Mouse (Mus musculus) bone marrow, adult 2 months (tissue): ENCODE data around the gene Caskin2. TPM values are rescaled to one million over a fixed set of nuclear protein-coding genes. Genes with fewer than 3 reads are reported as not detected.

ENCODE experiments used
- H3K27ac ChIP-seq: fragments of 200-500 bp; 2 replicates; pipeline ENCODE4 v1.5.1; 2012; ENCODE audit warnings: low read depth, mild to moderate bottlenecking, control low read depth, inconsistent platforms, low read length; ENCODE audit not compliant: control insufficient read depth, poor library complexity, insufficient read depth
- H3K4me1 ChIP-seq: fragments of 200-500 bp; 2 replicates; pipeline ENCODE4 v1.6.1; 2011; ENCODE audit warnings: low read length; ENCODE audit not compliant: control insufficient read depth, insufficient read depth
- H3K4me3 ChIP-seq: fragments of 200-500 bp; replicated peaks from 2 replicates; pipeline ENCODE3; 2011; ENCODE audit warnings: mild to moderate bottlenecking, low read depth, low read length, control low read depth; ENCODE audit not compliant: control insufficient read depth
- CTCF ChIP-seq: fragments of 200-500 bp; IDR thresholded peaks from 2 replicates; pipeline ENCODE4 v1.5.1; 2011; ENCODE audit warnings: low read length, control low read depth; ENCODE audit not compliant: control insufficient read depth, insufficient read depth
- POLR2A ChIP-seq: fragments of 200-500 bp; IDR thresholded peaks from 2 replicates; pipeline ENCODE4 v1.6.1; 2011; ENCODE audit warnings: low read depth, mild to moderate bottlenecking, control low read depth, low read length, borderline replicate concordance; ENCODE audit not compliant: control insufficient read depth
- WGBS: fragments of 180-500 bp; shearing (Covaris S2); methylation state at CpG from one replicate; pipeline ENCODE4 v1.1.7; 2018; 5-methylcytosine and 5-hydroxymethylcytosine counted together
- polyA plus RNA-seq: library from polyadenylated mRNA; stranded (reverse); fragments of >200 nt; gene quantifications from 2 replicates; pipeline ENCODE4 v1.2.4, GENCODE M21; 2011; ENCODE audit warnings: low replicate concordance; ENCODE audit not compliant: missing spikeins, insufficient read depth, insufficient read length

The Caskin2 gene
- polyA plus RNA-seq, 1 experiment = 6.7 TPM

DNA sequence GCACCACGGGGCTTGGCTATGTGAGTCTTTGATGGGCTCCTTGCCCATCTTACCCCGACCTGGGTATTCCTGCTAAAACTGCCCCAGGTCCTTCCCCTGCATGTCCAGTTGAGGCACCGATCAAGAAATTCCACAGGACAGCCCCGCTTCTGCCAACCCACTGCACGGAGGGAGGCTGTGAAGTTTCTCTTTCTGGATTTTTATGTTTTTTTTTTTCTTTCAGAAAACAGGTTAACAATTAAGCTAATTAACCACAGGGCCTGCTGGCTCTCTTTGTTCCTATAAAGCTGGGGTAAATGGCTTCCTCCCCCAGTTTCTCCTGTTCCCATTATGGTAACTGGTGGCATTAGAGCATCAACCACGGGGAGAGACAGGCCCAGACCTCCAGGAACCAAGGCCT, 20.6 kb upstream of the Caskin2 start:
- WGBS = 77% methylated on average over 6 of the region's 6 CpGs
- TF ChIP-seq CTCF (no peak), POLR2A (no peak)
- no peaks in the 10 kb centered on the region for H3K4me1 ChIP-seq

DNA sequence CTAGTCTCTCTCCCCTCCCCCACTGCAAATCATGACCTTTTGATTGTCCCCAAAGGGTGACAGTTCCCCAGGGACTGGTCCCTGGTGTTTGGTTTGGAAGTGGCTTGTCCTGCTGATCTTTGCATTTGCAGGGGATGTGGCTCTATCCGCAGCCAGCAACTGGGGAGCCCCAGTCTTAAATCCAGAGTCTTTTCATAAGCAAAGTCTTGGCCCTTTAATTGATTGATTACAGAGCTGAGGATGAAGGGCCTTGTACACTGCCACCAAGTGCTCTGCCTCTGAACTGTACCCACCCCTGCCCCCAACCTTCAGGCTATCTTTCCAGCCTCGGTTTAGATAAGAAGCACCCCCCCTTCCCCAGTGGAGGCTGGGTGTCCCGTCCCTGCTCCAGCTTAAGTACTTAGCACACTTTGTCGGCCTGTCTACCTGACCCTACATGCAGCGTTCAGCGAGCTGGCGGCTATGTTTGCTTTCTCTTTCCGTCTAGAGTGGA, 19.6 kb upstream of the Caskin2 start:
- Histone ChIP-seq H3K4me1 (no peaks in the 10 kb centered on the region), H3K4me3 (no peak overlapping the region), H3K27ac (no peak overlapping the region)
- TF ChIP-seq CTCF (no peak), POLR2A (no peak)
- WGBS = 70% methylated on average over 8 of the region's 8 CpGs

More for the DNA sequence above, 20.6 kb upstream of the Caskin2 start:
- no peak overlapping the region for H3K4me3 ChIP-seq
- no peak overlapping the region for H3K27ac ChIP-seq

DNA sequence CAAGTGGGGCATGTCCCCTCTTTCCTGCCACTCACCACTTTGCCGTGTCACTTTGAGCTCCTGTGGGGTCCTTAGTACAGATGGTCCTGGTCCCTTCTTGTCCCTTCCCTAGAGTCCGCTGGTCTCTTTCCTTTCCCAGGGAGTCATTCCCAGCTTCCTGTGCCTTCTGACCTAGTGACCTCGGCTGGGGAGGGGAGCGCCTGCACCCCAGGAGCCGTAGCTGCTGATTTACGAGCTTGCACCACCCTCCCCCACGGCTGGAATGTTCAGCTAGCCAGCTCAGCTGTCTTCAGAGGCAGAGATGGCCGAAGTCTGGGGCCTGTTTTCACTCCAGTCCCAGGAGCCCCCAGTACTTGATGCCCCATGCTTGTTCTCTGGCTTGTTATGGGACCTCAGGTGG, 19.1 kb upstream of the Caskin2 start:
- no peaks in the 10 kb centered on the region for H3K4me1 ChIP-seq
- TF ChIP-seq POLR2A (no peak), CTCF (no peak)
- H3K27ac ChIP-seq = no peak overlapping the region
- WGBS = 78% methylated on average over 8 of the region's 8 CpGs
- no peak overlapping the region for H3K4me3 ChIP-seq

DNA sequence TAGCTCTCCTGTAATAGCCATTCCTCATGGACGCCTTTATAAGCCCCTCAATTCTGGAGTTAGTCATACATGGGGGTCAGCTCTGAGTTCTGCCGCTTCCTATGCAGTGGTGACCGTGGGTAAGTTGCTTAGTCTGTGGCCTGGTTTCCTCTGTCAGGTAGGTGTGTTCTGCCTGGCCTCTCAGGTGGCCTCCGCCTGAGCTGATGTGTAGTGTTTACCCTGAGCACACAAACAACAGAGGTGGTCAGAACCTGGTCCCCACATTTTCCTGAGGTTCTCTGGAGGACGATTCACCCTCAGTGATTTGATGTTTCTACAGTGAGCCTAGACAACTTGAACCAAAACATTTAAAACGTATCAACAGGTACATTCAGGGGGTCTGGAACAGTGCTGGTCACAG, 18.6 kb upstream of the Caskin2 start:
- 79% methylated on average over 6 of the region's 6 CpGs for WGBS
- no peak overlapping the region for H3K27ac ChIP-seq
- no peaks in the 10 kb centered on the region for H3K4me1 ChIP-seq
- no peak overlapping the region for H3K4me3 ChIP-seq
- no peak for TF ChIP-seq CTCF
- TF ChIP-seq POLR2A = no peak

DNA sequence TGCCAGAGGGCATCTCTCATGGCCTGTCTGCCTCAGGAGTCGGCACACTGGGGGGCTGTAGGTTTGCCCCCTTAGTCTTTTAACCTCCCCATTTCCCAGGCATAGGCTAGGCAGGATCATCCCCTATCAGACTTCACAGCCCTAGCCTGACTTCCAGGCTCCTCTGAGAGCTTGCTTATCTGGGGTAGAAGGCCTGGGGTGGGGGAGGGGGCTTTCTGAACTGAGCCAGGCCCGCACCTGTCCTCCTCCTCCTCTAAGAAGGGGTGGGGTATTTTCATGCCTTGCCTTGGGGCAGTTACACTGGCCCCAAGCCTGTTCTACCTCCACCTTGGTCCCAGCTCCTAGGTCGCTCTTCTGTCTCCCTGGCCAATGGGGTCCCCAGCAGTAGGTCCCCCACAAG, 18.1 kb upstream of the Caskin2 start:
- Histone ChIP-seq H3K4me3 (no peak overlapping the region), H3K27ac (no peak overlapping the region), H3K4me1 (no peaks in the 10 kb centered on the region)
- no peak for TF ChIP-seq POLR2A
- TF ChIP-seq CTCF = no peak
- WGBS = 79% methylated on average over 3 of the region's 3 CpGs

DNA sequence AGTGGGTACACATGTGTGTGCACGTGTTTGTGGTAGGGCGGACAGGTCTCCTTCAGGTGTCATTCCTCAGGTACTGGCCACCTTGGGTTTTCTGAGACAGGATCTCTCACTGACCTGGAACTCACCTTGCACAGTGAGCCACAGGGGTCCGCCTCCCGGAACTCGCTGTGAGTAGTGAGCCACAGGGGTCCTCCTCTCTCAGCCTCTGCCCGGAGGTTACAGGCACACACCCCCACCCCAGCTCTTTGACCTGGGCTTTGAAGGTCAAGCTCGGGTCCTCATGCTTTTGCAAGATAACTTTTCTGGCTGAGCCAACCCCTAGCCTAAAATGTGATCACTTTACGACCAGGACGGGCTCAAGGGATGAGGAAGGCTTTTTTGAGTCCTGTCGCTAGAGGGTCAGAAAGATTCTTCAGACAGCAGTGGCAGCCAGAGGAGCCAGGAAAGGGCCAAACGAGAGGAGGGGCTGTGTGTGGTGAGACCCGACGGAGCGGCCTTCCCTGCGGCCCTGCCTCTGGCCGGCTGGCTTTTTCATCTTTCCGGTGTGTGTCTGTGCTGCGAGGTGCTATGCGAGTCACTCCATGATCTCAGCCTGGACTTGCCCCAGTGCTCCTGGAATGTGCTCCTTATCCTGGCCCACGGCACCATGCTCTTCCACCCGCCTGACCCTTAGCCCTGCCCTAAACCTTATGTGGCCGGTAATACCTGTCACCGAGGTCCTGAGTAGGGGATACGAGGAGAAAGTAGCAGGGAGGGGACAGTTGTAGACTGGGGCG, 17.3 kb upstream of the Caskin2 start:
- no peak overlapping the region for H3K27ac ChIP-seq

DNA sequence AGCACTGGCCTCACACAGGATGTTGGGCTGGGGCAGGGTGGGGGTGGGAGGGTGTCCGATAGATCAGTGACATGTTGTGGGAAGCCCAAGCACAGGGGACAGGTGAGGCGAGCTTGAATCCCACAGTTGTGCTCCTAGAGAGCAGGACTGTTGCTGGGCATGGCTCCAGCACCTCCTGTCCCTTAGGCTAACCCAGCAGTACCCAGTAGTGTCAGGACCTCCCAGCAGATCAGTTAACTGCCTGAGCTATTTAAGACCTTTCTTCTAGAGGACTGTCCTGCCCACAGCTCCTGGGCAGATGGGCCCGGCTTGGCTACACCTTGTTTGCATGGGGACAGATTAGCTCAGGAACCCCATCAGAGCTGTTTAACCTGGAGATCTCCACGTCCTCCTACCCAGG, 15.6 kb upstream of the Caskin2 start:
- WGBS = 66% methylated on average over 4 of the region's 4 CpGs
- H3K27ac ChIP-seq = no peak overlapping the region
- no peak overlapping the region for H3K4me3 ChIP-seq
- TF ChIP-seq CTCF = no peak
- no peak for TF ChIP-seq POLR2A
- no peaks in the 10 kb centered on the region for H3K4me1 ChIP-seq

More for the DNA sequence above, 17.3 kb upstream of the Caskin2 start:
- Histone ChIP-seq H3K4me3 (no peak overlapping the region), H3K4me1 (no peaks in the 10 kb centered on the region)
- no peak for TF ChIP-seq CTCF
- TF ChIP-seq POLR2A = no peak
- 82% methylated on average over 25 of the region's 25 CpGs for WGBS

DNA sequence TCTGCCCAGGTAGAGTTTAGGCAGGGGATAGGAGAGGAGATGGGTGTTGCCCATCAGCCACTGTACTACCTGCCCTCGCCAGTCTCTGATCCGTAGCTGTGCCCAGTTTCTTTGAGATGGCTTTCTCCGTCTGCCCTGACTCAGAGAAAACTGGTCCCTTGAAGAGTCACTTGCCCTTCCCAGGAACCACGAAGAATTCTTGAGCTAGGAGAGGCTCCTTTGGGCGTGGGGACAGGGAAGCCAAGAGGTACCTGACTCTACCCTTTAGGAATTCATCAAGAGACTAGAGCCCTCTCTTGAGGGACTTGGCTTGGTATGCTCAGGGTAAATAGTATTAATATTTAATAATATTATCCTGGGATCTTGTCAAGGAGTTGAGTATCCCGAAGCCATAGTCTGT, 14.2 kb upstream of the Caskin2 start:
- Histone ChIP-seq H3K4me1 (no peaks in the 10 kb centered on the region; the same call in 1 of the 2 replicates), H3K27ac (no peak overlapping the region), H3K4me3 (no peak overlapping the region)
- 80% methylated on average over 6 of the region's 6 CpGs for WGBS
- TF ChIP-seq POLR2A = no peak
- no peak for TF ChIP-seq CTCF

DNA sequence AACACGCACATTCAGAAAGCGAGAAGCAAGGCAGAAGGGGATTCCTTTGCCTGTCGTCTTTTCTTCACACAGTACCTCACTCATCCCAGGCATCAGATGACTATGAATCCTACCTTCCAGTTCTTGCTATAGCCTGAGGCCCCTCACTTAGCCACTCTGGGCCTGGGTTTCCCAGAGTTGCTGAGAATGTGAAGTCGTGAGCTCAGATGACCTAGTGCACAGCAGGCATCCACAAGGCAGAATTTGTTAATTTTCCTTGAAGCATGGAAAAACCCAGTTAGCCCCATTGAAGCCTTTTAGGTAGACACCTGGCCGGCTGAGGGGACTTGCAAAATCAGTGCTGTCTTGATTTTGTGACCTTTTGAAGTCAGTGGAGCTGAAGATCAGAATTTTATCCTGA, 13.0 kb upstream of the Caskin2 start:
- Histone ChIP-seq H3K27ac (no peak overlapping the region), H3K4me3 (no peak overlapping the region), H3K4me1 (no peaks in the 10 kb centered on the region; the same call in 1 of the 2 replicates)
- 89% methylated on average over 5 of the region's 5 CpGs for WGBS
- TF ChIP-seq CTCF = no peak
